Mouse (Mus musculus) C2C12 (cell line): ENCODE measurements around the gene Ccr7.

Experiments used
- CEBPB ChIP-seq: IDR thresholded peaks from one replicate; pipeline ENCODE4 v1.6.1; 2011; ENCODE audit warnings: low read depth, mild to moderate bottlenecking, control low read depth, moderate library complexity
- CTCF ChIP-seq: IDR thresholded peaks from one replicate; pipeline ENCODE4 v1.5.1; 2011; ENCODE audit not compliant: control insufficient read depth, insufficient read depth, insufficient read length
- MAX ChIP-seq: IDR thresholded peaks from one replicate; pipeline ENCODE4 v1.6.1; 2011; ENCODE audit warnings: mild to moderate bottlenecking, control low read depth
- MYOG ChIP-seq: IDR thresholded peaks from one replicate; pipeline ENCODE4 v1.6.1; 2011; ENCODE audit not compliant: control insufficient read depth, insufficient read length; ENCODE audit errors: extremely low read depth
- USF1 ChIP-seq: IDR thresholded peaks from one replicate; pipeline ENCODE4 v1.6.1; 2011; ENCODE audit warnings: low read depth, mild to moderate bottlenecking, control low read depth, moderate library complexity

DNA sequence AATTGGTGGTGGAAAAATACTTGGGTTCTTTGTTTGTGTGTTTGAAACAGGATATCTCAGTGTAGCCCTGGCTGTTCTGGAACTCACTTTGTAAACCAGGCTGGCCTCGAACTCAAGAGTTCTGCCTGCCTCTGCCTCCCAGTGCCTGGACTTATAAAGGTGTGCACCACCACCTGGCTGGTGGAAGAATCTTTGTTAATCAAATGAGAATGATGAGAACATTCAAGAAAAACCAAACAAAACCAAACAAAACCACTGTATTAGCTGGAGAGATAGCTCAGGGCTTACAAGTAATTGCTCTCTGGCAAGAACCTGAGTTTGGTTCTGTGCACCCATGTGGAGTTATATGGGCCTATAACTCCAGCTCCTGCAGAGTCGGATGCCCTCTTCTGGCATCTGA is 14.6 kb upstream of the Ccr7 start:
- TF ChIP-seq CTCF (no peak), USF1 (no peak), CEBPB (no peak), MYOG (no peak), MAX (no peak)
